Mouse (Mus musculus) granulocyte monocyte progenitor cell, adult 5-6 weeks (primary cell): ENCODE data around the gene Tle1. TPM values are rescaled to one million over a fixed set of nuclear protein-coding genes. Genes with fewer than 3 reads are reported as not detected.

Experiments
- ATAC-seq: replicated peaks from 2 replicates; pipeline ENCODE4 v1.8.0; 2016; ENCODE audit warnings: mild to moderate bottlenecking, moderate TSS enrichment, inconsistent platforms; ENCODE audit not compliant: poor library complexity, severe bottlenecking
- total RNA-seq, 2 experiments: library from RNA; stranded (forward) in 1 of 2; stranded (reverse) in 1 of 2; fragments of 200-712, 200-1000 nt in 1 of 2; fragments of >200 nt in 1 of 2; fragmentation: Nextera tagmentation in 1 of 2; gene quantifications; 2 replicates each; pipeline ENCODE4 v1.2.3; 2014 to 2017

The Tle1 gene
- total RNA-seq, 2 experiments from 2014 or later, result 8.4 TPM

- no peak for ATAC-seq
These were observed 34.2 kb downstream of the Tle1 start for GRCm38 (mm10) chr4:72166561-72166960.

- no peak for ATAC-seq
These were observed 35.0 kb downstream of the Tle1 start for GRCm38 (mm10) chr4:72165765-72166164.

DNA sequence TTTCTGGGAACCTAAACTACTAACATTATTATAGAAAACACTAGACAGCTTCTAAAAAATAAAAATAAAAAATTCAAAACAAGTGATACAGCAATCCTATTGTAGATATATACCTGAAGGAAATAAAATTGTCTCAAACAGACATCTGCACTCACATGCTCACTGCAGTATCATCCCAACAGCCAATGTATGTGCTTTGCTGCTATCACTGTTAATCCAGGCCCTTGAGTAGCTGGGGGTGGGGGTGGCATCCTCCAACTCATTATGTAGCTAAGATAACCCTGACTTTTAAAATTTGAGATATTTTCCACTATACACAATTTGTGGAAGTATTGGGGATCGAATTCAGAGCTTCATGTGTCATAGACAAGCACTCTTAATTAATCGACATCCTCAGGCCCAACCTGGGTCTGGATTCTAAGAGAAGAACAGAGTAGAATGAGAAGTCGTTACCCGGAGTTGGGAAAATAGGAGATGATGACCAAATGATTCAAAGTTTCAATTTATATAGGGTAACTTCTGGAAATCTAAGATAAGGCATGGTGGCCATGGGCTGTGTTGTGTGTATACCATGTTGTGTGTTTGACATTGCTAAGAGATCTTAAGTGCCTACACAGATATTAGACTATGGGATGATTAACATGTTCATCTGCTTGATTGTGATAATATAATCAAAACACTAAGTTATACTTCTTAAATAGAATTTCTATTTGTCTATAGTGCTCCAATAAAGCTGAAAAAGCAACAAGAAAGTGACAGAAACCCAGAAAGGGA is 38.1 kb downstream of the Tle1 start:
- no peak for ATAC-seq

DNA sequence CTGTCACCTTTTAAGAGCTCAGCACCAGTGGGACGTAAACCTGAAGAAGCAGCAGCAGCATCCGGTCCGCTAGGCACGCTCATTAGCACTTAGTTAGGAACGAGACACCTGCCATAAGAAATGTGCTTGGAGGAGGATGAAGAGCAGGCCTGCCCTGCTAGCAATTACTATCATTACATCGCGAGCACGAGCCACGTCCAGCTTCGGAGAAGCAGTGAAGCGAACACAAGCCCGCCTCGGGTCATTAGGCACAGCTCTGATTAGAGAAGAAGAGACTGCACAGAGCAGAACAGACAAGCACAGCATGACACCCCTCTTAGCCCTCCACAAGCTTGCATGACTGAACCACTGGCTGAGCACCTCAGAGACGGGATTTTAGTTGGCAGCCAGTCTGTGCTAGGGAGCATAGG is 40.6 kb downstream of the Tle1 start:
- no peak for ATAC-seq

GRCm38 (mm10) chr4:72157931-72158371 is 42.8 kb downstream of the Tle1 start:
- no peak for ATAC-seq

GRCm38 (mm10) chr4:72150460-72151131 is 50.1 kb downstream of the Tle1 start:
- no peak for ATAC-seq

DNA sequence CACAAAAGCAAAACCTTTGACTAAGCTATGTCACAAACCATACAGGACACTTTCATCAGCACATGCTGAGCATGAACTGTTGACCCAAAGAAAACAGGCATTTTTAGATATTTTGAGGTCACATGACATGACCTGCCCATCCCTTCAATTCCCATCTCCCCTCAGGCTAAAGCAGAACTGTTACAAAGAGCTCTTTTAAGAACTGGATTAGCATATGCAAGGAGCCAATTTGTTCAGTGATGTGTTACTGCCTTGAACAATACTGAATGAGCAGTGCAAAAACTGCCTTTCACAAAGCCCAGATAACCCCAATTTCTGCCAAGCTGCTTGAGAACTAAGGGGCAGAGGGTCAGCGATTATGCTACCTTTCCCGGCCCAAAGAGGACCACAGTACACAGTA is 54.7 kb downstream of the Tle1 start:
- ATAC-seq, result no peak

DNA sequence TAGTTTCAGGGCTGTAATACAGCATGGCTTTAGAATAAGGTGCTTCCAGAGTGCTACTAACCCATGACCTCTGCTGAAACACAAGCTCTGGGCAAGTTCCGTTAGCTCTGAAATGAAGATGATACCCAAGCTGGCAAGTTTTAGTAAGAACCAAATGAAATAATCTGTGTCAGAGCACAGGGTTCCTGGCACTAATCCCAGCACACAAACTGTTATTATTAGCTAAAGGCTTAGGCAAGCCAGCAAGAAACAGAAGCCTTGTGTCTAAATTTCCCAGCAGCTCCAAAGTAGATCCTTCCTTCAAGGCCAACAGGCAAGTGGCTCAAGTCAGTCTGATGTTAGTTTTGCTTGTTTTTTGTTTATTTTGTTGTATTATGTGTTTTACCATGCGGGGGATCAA is 56.2 kb downstream of the Tle1 start:
- no peak for ATAC-seq

- no peak for ATAC-seq
These were observed 60.0 kb downstream of the Tle1 start for GRCm38 (mm10) chr4:72140706-72141105.

- ATAC-seq, result no peak
These were observed 61.1 kb downstream of the Tle1 start for GRCm38 (mm10) chr4:72139475-72140120.

DNA sequence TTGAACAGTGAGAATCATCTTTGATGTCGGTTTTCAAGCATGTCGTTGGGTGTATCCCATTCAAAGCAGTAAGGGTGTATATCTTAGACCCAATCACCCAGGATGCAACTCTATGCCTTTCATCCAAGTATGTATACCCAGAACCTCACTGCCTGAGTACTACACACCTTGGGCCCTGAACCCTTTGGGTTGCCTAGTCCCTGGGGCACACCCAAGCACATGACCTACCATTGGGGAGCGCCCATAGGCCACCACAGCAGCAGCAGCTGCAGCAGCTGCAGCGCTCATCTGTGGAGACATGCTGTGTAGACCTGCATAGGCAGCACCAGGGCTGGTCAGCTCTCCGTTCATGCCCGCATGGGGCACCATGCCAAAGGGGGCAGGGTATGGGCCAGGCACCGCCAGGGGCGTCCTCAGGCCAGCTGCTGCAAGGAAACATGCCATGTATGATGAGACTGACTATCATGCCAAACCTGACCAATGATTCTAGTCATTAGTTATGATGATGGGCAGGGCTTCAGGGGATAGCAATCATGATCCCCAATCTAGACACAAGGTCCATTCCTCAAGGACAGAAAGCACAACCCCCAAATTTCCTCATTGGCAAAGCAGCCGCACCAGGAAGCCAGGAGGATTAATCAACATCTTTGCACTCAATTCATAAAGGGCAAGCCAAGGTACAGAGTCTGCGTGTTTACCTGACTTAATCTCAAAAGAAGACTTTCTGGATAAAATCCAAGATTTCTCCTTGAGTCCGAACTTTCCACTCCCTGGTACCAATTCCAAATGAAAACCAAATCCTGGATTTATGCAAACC is 62.2 kb downstream of the Tle1 start:
- no peak for ATAC-seq

GRCm38 (mm10) chr4:72132646-72133045 is 68.1 kb downstream of the Tle1 start:
- no peak for ATAC-seq

GRCm38 (mm10) chr4:72127596-72127995 is 73.1 kb downstream of the Tle1 start:
- no peak for ATAC-seq

DNA sequence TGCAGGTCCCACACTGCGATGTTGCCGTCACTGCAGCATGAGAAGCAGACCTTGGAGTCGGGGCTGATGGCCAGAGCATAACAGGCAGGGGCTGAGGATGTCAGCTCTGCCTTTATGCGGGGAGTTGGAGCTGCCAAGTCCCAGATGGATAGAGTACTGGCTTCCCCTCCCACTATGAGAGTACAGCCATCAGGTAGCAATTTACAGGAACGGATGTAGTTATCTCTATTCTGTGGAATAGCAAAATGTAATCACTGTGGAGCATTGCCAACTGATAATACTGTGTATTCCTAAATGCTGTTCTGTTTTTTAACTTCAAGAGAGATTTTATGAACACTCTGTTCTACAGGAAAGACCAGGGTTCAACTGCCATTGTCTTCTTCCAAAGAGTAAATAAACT is 75.9 kb downstream of the Tle1 start:
- no peak for ATAC-seq

DNA sequence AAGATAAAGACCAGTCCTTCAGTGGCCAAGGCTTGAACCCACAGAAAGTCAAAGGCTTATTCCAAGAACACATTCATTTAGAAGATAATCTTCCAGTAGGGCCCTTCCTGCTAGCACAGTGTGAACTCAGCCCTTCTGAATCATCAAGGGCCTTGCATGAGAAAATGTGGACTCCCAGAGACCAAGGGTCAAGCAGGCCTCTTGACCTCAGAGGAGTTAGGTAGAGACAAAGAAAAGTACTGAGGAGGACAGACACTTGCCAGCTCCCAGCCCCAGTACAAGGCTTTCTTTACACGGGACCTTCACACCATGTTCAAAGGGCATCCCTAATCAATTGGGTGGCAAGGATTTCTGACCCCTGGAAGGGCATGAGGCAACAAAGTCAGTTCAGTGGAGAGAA is 77.9 kb downstream of the Tle1 start:
- no peak for ATAC-seq

- no peak for ATAC-seq
These were observed 78.4 kb downstream of the Tle1 start for GRCm38 (mm10) chr4:72122343-72122742.

GRCm38 (mm10) chr4:72120050-72120449 is 80.7 kb downstream of the Tle1 start:
- peak; percentile 97 for ATAC-seq

DNA sequence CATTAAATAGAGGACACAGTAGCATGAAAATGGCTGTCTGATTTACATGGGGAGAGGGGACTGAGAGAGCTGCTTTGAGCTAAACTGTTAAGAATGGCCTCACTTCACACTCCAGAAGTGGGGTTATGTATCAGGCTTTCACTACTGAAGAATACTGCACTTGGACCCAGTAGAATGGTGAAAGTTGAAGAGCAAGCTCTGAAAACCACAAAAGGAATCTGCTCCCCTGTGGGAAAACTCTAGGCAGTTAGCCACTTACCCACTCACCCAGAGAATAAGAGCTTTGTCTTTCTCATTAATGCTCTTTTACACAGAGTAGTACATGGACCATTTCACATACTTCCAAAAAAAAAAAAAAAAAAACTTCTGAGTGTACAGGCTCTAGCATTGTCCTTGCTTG is 95.0 kb downstream of the Tle1 start:
- ATAC-seq, result no peak

- ATAC-seq, result no peak
These were observed 96.5 kb downstream of the Tle1 start for GRCm38 (mm10) chr4:72104186-72104585.

GRCm38 (mm10) chr4:72087811-72088210 is 112.9 kb downstream of the Tle1 start:
- ATAC-seq, result no peak

GRCm38 (mm10) chr4:72069111-72069534 is 131.6 kb downstream of the Tle1 start:
- no peak for ATAC-seq
